Comparison of ENCODE assay signal across 13 mouse cellular contexts in genomic region chr19:12464127-12464526, GRCm38 (mm10). TPM values are rescaled to one million over a fixed set of nuclear protein-coding genes. Genes with fewer than 3 reads are reported as not detected.
A peak's percentile ranks its signal among the peaks of the same experiment; 100 is the strongest.
DNase-seq lines count a peak whose midpoint lies in the region; ATAC-seq and TF ChIP-seq lines count a peak whose summit lies in the region.
"Had no signal": no experiment of that assay in that cellular context is flagged by ENCODE, and none has a peak within 500 bp of the region (broad histone marks: within the 10 kb centered on the region; RNA-seq: fewer than 3 reads in every experiment).

No protein-coding gene starts in this region.

- no peaks in the 10 kb centered on the region for H3K9me3 ChIP-seq in heart, embryonic 12.5 days (replicated peaks)
- H3K9me3 ChIP-seq in midbrain, embryonic 11.5 days (ENCODE audit: control insufficient read depth, low read length), result no peaks in the 10 kb centered on the region
- H3K9me3 ChIP-seq in midbrain, embryonic 13.5 days, result no peaks in the 10 kb centered on the region
- no peaks in the 10 kb centered on the region for H3K9me3 ChIP-seq in stomach, embryonic 14.5 days (ENCODE audit: control insufficient read depth, low read depth, low read length)
- no peaks in the 10 kb centered on the region for H3K9me3 ChIP-seq in kidney, embryonic 15.5 days (replicated peaks)
- H3K9me3 ChIP-seq: forebrain, embryonic 15.5 days; midbrain, embryonic 12.5 days had no signal

- DNase-seq in heart, adult 2 months, result no peak
- DNase-seq in midbrain, embryonic 11.5 days (ENCODE audit: low spot score, missing footprints), result peak; percentile 85
- DNase-seq in urinary bladder, adult 2 months (ENCODE audit: low spot score), result no peak
- DNase-seq: kidney, adult 11 months had no signal

- 75% methylated on average over 5 of the region's 5 CpGs for WGBS in heart, adult 2 months
- WGBS in heart, embryonic 12.5 days, result 70% methylated on average over 5 of the region's 5 CpGs
- WGBS in midbrain, embryonic 11.5 days, result 88% methylated on average over 5 of the region's 5 CpGs
- 85% methylated on average over 5 of the region's 5 CpGs for WGBS in midbrain, embryonic 13.5 days
- 64% methylated on average over 5 of the region's 5 CpGs for WGBS in stomach, embryonic 14.5 days
- whole genome bisulfite sequencing in kidney, embryonic 15.5 days, result 80% methylated on average over 5 of the region's 5 CpGs

- no peaks in the 10 kb centered on the region for H3K4me1 ChIP-seq in heart, adult 2 months (ENCODE audit: control insufficient read depth, insufficient read depth, low read length)
- peaks cover 9% of the 10 kb centered on the region for H3K4me1 ChIP-seq in heart, embryonic 12.5 days (replicated peaks)
- peaks cover 4% of the 10 kb centered on the region; the same call in 1 of the 2 replicates for H3K4me1 ChIP-seq in midbrain, embryonic 11.5 days (ENCODE audit: control insufficient read depth, insufficient read depth, low read length)
- H3K4me1 ChIP-seq in midbrain, embryonic 13.5 days (replicated peaks), result 0 out of 2 replicates have a peak, but pooled peaks cover 3% of the 10 kb centered on the region
- H3K4me1 ChIP-seq in embryonic fibroblast, embryonic 13.5 days (ENCODE audit: control insufficient read depth, insufficient read depth, low read length), result peaks cover 4% of the 10 kb centered on the region
- H3K4me1 ChIP-seq in stomach, embryonic 14.5 days (ENCODE audit: control insufficient read depth, insufficient read depth, low read length), result peaks cover 4% of the 10 kb centered on the region
- H3K4me1 ChIP-seq in kidney, embryonic 15.5 days, result peaks cover 2% of the 10 kb centered on the region; the same call in 1 of the 2 replicates
- H3K4me1 ChIP-seq: forebrain, embryonic 15.5 days had no signal

- intact Hi-C loops in heart, adult 2 months (cut with DNase I), result no loop called here

- no peak for TF ChIP-seq EP300 in heart, adult 2 months (IDR thresholded peaks at IDR 0.05; ENCODE audit: insufficient read depth, low read depth, low read length)

- no peaks in the 10 kb centered on the region for H3K79me2 ChIP-seq in heart, adult 2 months (replicated peaks; ENCODE audit: control insufficient read depth, insufficient read depth, low read length)

- no peak overlapping the region for H3K4me3 ChIP-seq in heart, adult 2 months
- no peak overlapping the region for H3K4me3 ChIP-seq in heart, embryonic 12.5 days
- H3K4me3 ChIP-seq in midbrain, embryonic 11.5 days (ENCODE audit: low read depth, low read length), result no peak overlapping the region
- no peak overlapping the region for H3K4me3 ChIP-seq in midbrain, embryonic 13.5 days (replicated peaks)
- no peak overlapping the region for H3K4me3 ChIP-seq in embryonic fibroblast, embryonic 13.5 days (ENCODE audit: insufficient read depth, low read length)
- H3K4me3 ChIP-seq in stomach, embryonic 14.5 days (ENCODE audit: low read depth, low read length), result no peak overlapping the region
- no peak overlapping the region for H3K4me3 ChIP-seq in kidney, embryonic 15.5 days (replicated peaks)
- H3K4me3 ChIP-seq: forebrain, embryonic 15.5 days; left cerebral cortex, adult 2 months; midbrain, embryonic 12.5 days had no signal

- H3K27me3 ChIP-seq in heart, adult 2 months (ENCODE audit: control insufficient read depth, insufficient read depth, low read length), result no peaks in the 10 kb centered on the region
- H3K27me3 ChIP-seq in heart, embryonic 12.5 days (replicated peaks), result no peaks in the 10 kb centered on the region
- no peaks in the 10 kb centered on the region for H3K27me3 ChIP-seq in midbrain, embryonic 11.5 days (ENCODE audit: control insufficient read depth, insufficient read depth, low read length)
- no peaks in the 10 kb centered on the region for H3K27me3 ChIP-seq in midbrain, embryonic 13.5 days
- no peaks in the 10 kb centered on the region for H3K27me3 ChIP-seq in stomach, embryonic 14.5 days (ENCODE audit: control insufficient read depth, insufficient read depth, low read length)
- H3K27me3 ChIP-seq in kidney, embryonic 15.5 days, result no peaks in the 10 kb centered on the region
- H3K27me3 ChIP-seq: forebrain, embryonic 15.5 days; midbrain, embryonic 12.5 days had no signal

- no peak for ATAC-seq in heart, embryonic 12.5 days (ENCODE audit: insufficient number of reproducible peaks, low FRiP score)
- ATAC-seq in midbrain, embryonic 11.5 days (ENCODE audit: low FRiP score), result no peak
- ATAC-seq in midbrain, embryonic 13.5 days, result no peak
- no peak for ATAC-seq in stomach, embryonic 14.5 days (ENCODE audit: insufficient number of reproducible peaks, insufficient read depth, low FRiP score, low read depth)
- ATAC-seq in kidney, embryonic 15.5 days (replicated peaks; ENCODE audit: low FRiP score), result no peak
- ATAC-seq: forebrain, embryonic 15.5 days had no signal

- H3K27ac ChIP-seq in heart, adult 2 months, result peak overlapping the region; percentile 19
- no peak overlapping the region for H3K27ac ChIP-seq in heart, embryonic 12.5 days (ENCODE audit: poor library complexity, severe bottlenecking)
- no peak overlapping the region; the same call in 1 of the 2 replicates for H3K27ac ChIP-seq in midbrain, embryonic 11.5 days (ENCODE audit: low read depth, low read length)
- H3K27ac ChIP-seq in midbrain, embryonic 13.5 days, result no peak overlapping the region
- peak overlapping the region; percentile 64; the same call in 1 of the 2 replicates for H3K27ac ChIP-seq in embryonic fibroblast, embryonic 13.5 days (ENCODE audit: insufficient read depth, low read length)
- peak overlapping the region; percentile 41; the same call in 1 of the 2 replicates for H3K27ac ChIP-seq in stomach, embryonic 14.5 days (ENCODE audit: low read length)
- no peak overlapping the region for H3K27ac ChIP-seq in kidney, embryonic 15.5 days
- H3K27ac ChIP-seq: forebrain, embryonic 15.5 days; left cerebral cortex, adult 2 months; midbrain, embryonic 12.5 days had no signal

- H3K4me2 ChIP-seq in heart, embryonic 12.5 days, result no peak overlapping the region
- no peak overlapping the region for H3K4me2 ChIP-seq in midbrain, embryonic 11.5 days
- no peak overlapping the region for H3K4me2 ChIP-seq in midbrain, embryonic 13.5 days (replicated peaks)
- no peak overlapping the region for H3K4me2 ChIP-seq in stomach, embryonic 14.5 days (replicated peaks; ENCODE audit: low read depth, low read length)
- no peak overlapping the region for H3K4me2 ChIP-seq in kidney, embryonic 15.5 days
- H3K4me2 ChIP-seq: forebrain, embryonic 15.5 days; midbrain, embryonic 12.5 days had no signal

- no peaks in the 10 kb centered on the region for H3K36me3 ChIP-seq in heart, adult 2 months (ENCODE audit: control insufficient read depth, insufficient read depth, low read length)
- no peaks in the 10 kb centered on the region for H3K36me3 ChIP-seq in heart, embryonic 12.5 days
- H3K36me3 ChIP-seq in midbrain, embryonic 11.5 days (ENCODE audit: control insufficient read depth, insufficient read depth, low read length), result peaks cover 10% of the 10 kb centered on the region
- peaks cover 25% of the 10 kb centered on the region for H3K36me3 ChIP-seq in midbrain, embryonic 13.5 days
- peaks cover 4% of the 10 kb centered on the region for H3K36me3 ChIP-seq in stomach, embryonic 14.5 days (ENCODE audit: control insufficient read depth, insufficient read depth, low read length)
- 0 out of 2 replicates have a peak, but pooled peaks cover 3% of the 10 kb centered on the region for H3K36me3 ChIP-seq in kidney, embryonic 15.5 days
- H3K36me3 ChIP-seq: forebrain, embryonic 15.5 days had no signal

- no peak for TF ChIP-seq CTCF in heart, adult 2 months (IDR thresholded peaks at IDR 0.05)
- TF ChIP-seq CTCF in embryonic fibroblast, embryonic 13.5 days (IDR thresholded peaks at IDR 0.05; ENCODE audit: borderline replicate concordance, insufficient read depth, low read length), result no peak

- H3K9ac ChIP-seq in heart, adult 2 months (ENCODE audit: low read depth, low read length), result no peak overlapping the region
- no peak overlapping the region for H3K9ac ChIP-seq in heart, embryonic 12.5 days
- no peak overlapping the region for H3K9ac ChIP-seq in midbrain, embryonic 11.5 days (ENCODE audit: low read length)
- no peak overlapping the region for H3K9ac ChIP-seq in midbrain, embryonic 13.5 days (replicated peaks)
- H3K9ac ChIP-seq in stomach, embryonic 14.5 days (replicated peaks; ENCODE audit: low read depth, low read length), result no peak overlapping the region
- H3K9ac ChIP-seq in kidney, embryonic 15.5 days, result no peak overlapping the region
- H3K9ac ChIP-seq: forebrain, embryonic 15.5 days; midbrain, embryonic 12.5 days had no signal

- no peak for TF ChIP-seq POLR2A in heart, adult 2 months (IDR thresholded peaks at IDR 0.05; ENCODE audit: insufficient read depth, low read depth, low read length)
- no peak for TF ChIP-seq POLR2A in embryonic fibroblast, embryonic 13.5 days (IDR thresholded peaks at IDR 0.05; ENCODE audit: low read depth, low read length)

RNA-seq across cellular contexts. Expression of gene Mpeg1, which starts 3.5 kb away (rescaled TPM):
- 1 to 10 TPM; 7.4 to 8.0 TPM for total RNA-seq in heart, adult 2 months (2021)
- 3.5 and 4.3 TPM in 2 replicates for polyA plus RNA-seq in heart, adult 2 months (2012; rRNA removed)
- 0.06 and 0.18 TPM in 2 replicates for polyA plus RNA-seq in heart, embryonic 12.5 days (2016; fragmentation: Nextera tagmentation; extraction: Ambion mirVana)
- polyA plus RNA-seq in midbrain, embryonic 11.5 days (2014; fragmentation: Nextera tagmentation; extraction: Ambion mirVana), result 0.90 and 1.1 TPM in 2 replicates
- polyA plus RNA-seq in midbrain, embryonic 13.5 days (2015; fragmentation: Nextera tagmentation; extraction: Ambion mirVana), result 0.54 and 0.57 TPM in 2 replicates
- 0.82 and 7.0 TPM in 2 replicates for polyA plus RNA-seq in embryonic fibroblast, embryonic 13.5 days (2011; ENCODE audit: insufficient read length, low read depth, missing spikeins)
- 1.3 and 1.4 TPM in 2 replicates for polyA plus RNA-seq in stomach, embryonic 14.5 days (2014; fragmentation: Nextera tagmentation; extraction: Ambion mirVana)
- 11.6 and 15.2 TPM in 2 replicates for polyA plus RNA-seq in urinary bladder, adult 2 months (2012; rRNA removed)
- polyA plus RNA-seq in kidney, embryonic 15.5 days (2015; fragmentation: Nextera tagmentation; extraction: Ambion mirVana), result 0.57 and 0.62 TPM in 2 replicates

RNA-seq across cellular contexts. Expression of gene Pfpl, which starts 36.4 kb away (rescaled TPM):
- not detected for total RNA-seq in heart, adult 2 months (2021)
- not detected in 2 replicates for polyA plus RNA-seq in heart, adult 2 months (2012; rRNA removed)
- not detected in 2 replicates for polyA plus RNA-seq in heart, embryonic 12.5 days (2016; fragmentation: Nextera tagmentation; extraction: Ambion mirVana)
- polyA plus RNA-seq in midbrain, embryonic 11.5 days (2014; fragmentation: Nextera tagmentation; extraction: Ambion mirVana), result not detected in 2 replicates
- polyA plus RNA-seq in midbrain, embryonic 13.5 days (2015; fragmentation: Nextera tagmentation; extraction: Ambion mirVana), result not detected in 2 replicates
- not detected in 2 replicates for polyA plus RNA-seq in embryonic fibroblast, embryonic 13.5 days (2011; ENCODE audit: insufficient read length, low read depth, missing spikeins)
- not detected in 2 replicates for polyA plus RNA-seq in stomach, embryonic 14.5 days (2014; fragmentation: Nextera tagmentation; extraction: Ambion mirVana)
- not detected in 2 replicates for polyA plus RNA-seq in urinary bladder, adult 2 months (2012; rRNA removed)
- not detected in 2 replicates for polyA plus RNA-seq in kidney, embryonic 15.5 days (2015; fragmentation: Nextera tagmentation; extraction: Ambion mirVana)
- total RNA-seq: heart, adult 18-20 months; left cerebral cortex, adult 2 months had no signal
- polyA plus RNA-seq: forebrain, embryonic 15.5 days; midbrain, embryonic 12.5 days had no signal

RNA-seq across cellular contexts. Expression of gene Dtx4, which starts 37.1 kb away (rescaled TPM):
- 1 to 10 TPM; 5.7 to 6.2 TPM for total RNA-seq in heart, adult 2 months (2021)
- polyA plus RNA-seq in heart, adult 2 months (2012; rRNA removed), result 3.7 and 5.0 TPM in 2 replicates
- 1.4 and 1.7 TPM in 2 replicates for polyA plus RNA-seq in heart, embryonic 12.5 days (2016; fragmentation: Nextera tagmentation; extraction: Ambion mirVana)
- 62.0 and 64.3 TPM in 2 replicates for polyA plus RNA-seq in midbrain, embryonic 11.5 days (2014; fragmentation: Nextera tagmentation; extraction: Ambion mirVana)
- polyA plus RNA-seq in midbrain, embryonic 13.5 days (2015; fragmentation: Nextera tagmentation; extraction: Ambion mirVana), result 36.6 and 40.7 TPM in 2 replicates
- polyA plus RNA-seq in embryonic fibroblast, embryonic 13.5 days (2011; ENCODE audit: insufficient read length, low read depth, missing spikeins), result 6.2 and 10.4 TPM in 2 replicates
- polyA plus RNA-seq in stomach, embryonic 14.5 days (2014; fragmentation: Nextera tagmentation; extraction: Ambion mirVana), result 18.9 and 20.2 TPM in 2 replicates
- polyA plus RNA-seq in urinary bladder, adult 2 months (2012; rRNA removed), result 12.6 and 16.8 TPM in 2 replicates
- 6.2 and 6.7 TPM in 2 replicates for polyA plus RNA-seq in kidney, embryonic 15.5 days (2015; fragmentation: Nextera tagmentation; extraction: Ambion mirVana)

RNA-seq across cellular contexts. Expression of gene Olfr1441, which starts 46.9 kb away (rescaled TPM):
- not detected for total RNA-seq in heart, adult 2 months (2021)
- polyA plus RNA-seq in heart, adult 2 months (2012; rRNA removed), result not detected in 2 replicates
- not detected in 2 replicates for polyA plus RNA-seq in heart, embryonic 12.5 days (2016; fragmentation: Nextera tagmentation; extraction: Ambion mirVana)
- not detected in 2 replicates for polyA plus RNA-seq in midbrain, embryonic 11.5 days (2014; fragmentation: Nextera tagmentation; extraction: Ambion mirVana)
- not detected in 2 replicates for polyA plus RNA-seq in midbrain, embryonic 13.5 days (2015; fragmentation: Nextera tagmentation; extraction: Ambion mirVana)
- not detected in 2 replicates for polyA plus RNA-seq in embryonic fibroblast, embryonic 13.5 days (2011; ENCODE audit: insufficient read length, low read depth, missing spikeins)
- polyA plus RNA-seq in stomach, embryonic 14.5 days (2014; fragmentation: Nextera tagmentation; extraction: Ambion mirVana), result not detected in 2 replicates
- polyA plus RNA-seq in urinary bladder, adult 2 months (2012; rRNA removed), result not detected in 2 replicates
- polyA plus RNA-seq in kidney, embryonic 15.5 days (2015; fragmentation: Nextera tagmentation; extraction: Ambion mirVana), result not detected in 2 replicates
- total RNA-seq: heart, adult 18-20 months; left cerebral cortex, adult 2 months had no signal
- polyA plus RNA-seq: forebrain, embryonic 15.5 days; midbrain, embryonic 12.5 days had no signal

Comparison
In these comparisons a context has a peak if more than half of its experiments do, and no peak if none do; other contexts are left out.
1. H3K27ac ChIP-seq: peak in heart, adult 2 months (single experiment), embryonic fibroblast, embryonic 13.5 days (single experiment) and stomach, embryonic 14.5 days (single experiment); none in heart, embryonic 12.5 days (single experiment), midbrain, embryonic 11.5 days (single experiment), midbrain, embryonic 13.5 days (single experiment) and kidney, embryonic 15.5 days (single experiment).